Mouse (Mus musculus): Measurements from ENCODE around the gene Dhps.

DNA sequence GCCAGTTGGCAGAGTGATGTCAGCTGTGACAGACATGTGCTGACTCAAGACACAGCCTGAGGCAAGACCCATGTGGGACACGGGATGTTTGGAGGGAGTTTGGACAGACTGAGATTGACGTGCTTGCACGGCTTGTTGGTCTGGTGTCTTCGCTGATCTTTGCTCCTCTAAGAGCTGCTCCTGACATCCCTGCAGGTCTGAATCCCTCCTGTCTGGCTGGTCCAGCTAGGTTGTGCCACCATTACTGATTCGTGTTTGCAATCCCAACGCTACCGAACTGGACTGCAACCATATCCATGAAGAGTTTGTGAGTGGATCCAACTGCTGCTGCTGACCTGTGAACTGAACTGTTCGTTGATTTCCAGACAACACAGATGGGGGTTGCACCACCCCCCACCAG is 52.1 kb downstream of the Dhps start:
- TF ChIP-seq CTCF (conservative IDR thresholded peaks at IDR 0.05; ENCODE audit: insufficient read depth, insufficient read length, low read depth, low read length): no peak
- no peak for TF ChIP-seq POLR2A (IDR thresholded peaks at IDR 0.05; ENCODE audit: low read depth, low read length)

Measured in kidney, adult 2 months (tissue).